Mouse (Mus musculus) limb, embryonic 10.5 days (tissue): ENCODE measurements at regions not wholly inside any gene's neighbourhood (a gene's known extent, or its start where the extent isn't known, plus 50 kb on each side); places are given as distances from the start of the nearest gene placed in this dataset.
"Not testable (repeated sequence)": the region's sequence is repeated elsewhere in the genome, so short reads cannot be mapped to it uniquely, and the experiment has no call there.

Source experiments
- DNase-seq: peaks from one replicate; pipeline ENCODE4 v3.0.0-alpha.2; 2017; ENCODE audit warnings: low spot score
- H3K27ac ChIP-seq: fragments of 300-500 bp; sonication (generic); 2 replicates; pipeline ENCODE4 v1.5.1; 2016; ENCODE audit warnings: mild to moderate bottlenecking
- H3K27me3 ChIP-seq: fragments of 300-500 bp; sonication (generic); 2 replicates; pipeline ENCODE4 v1.6.1; 2016; ENCODE audit warnings: low read depth, mild to moderate bottlenecking; ENCODE audit not compliant: poor library complexity, severe bottlenecking
- H3K36me3 ChIP-seq: fragments of 300-500 bp; sonication (generic); 2 replicates; pipeline ENCODE4 v1.6.1; 2016; ENCODE audit warnings: mild to moderate bottlenecking, moderate library complexity
- H3K4me1 ChIP-seq: fragments of 300-500 bp; sonication (generic); 2 replicates; pipeline ENCODE4 v1.6.1; 2016
- H3K4me3 ChIP-seq: fragments of 300-500 bp; sonication (generic); 2 replicates; pipeline ENCODE4 v1.5.1; 2016; ENCODE audit warnings: mild to moderate bottlenecking, moderate library complexity
- H3K9me3 ChIP-seq: fragments of 300-500 bp; sonication (generic); replicated peaks from 2 replicates; pipeline ENCODE4 v1.6.1; 2016; ENCODE audit warnings: mild to moderate bottlenecking
- WGBS: fragments of 180-500 bp; shearing (Covaris S2); methylation state at CpG from one replicate; pipeline ENCODE4 v1.1.7; 2016; 5-methylcytosine and 5-hydroxymethylcytosine counted together

DNA sequence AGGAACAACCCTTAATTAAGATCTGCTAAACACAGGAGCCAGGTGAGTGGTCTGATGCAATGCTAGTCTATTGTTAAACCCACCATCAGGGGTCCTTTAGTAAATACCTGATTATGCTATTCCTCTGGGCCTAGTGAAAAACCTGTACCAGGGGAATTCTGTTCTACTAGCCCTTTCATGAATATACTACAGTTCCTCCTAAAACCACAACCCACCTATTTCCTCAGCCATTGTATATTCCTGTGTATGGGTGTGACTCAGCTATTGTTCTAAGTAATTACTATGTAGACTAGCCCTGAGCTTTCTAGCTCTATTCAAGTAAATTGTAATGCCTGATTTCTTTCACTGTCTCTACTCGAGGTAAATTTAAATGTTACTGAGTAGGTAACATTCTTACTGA, 57.0 kb upstream of the Egfem1 start:
- not testable (repeated sequence) for DNase-seq, H3K4me1 ChIP-seq, H3K36me3 ChIP-seq, H3K27me3 ChIP-seq, H3K4me3 ChIP-seq, H3K27ac ChIP-seq, H3K9me3 ChIP-seq
- WGBS: 73% methylated on average over 1 of the region's 1 CpGs

DNA sequence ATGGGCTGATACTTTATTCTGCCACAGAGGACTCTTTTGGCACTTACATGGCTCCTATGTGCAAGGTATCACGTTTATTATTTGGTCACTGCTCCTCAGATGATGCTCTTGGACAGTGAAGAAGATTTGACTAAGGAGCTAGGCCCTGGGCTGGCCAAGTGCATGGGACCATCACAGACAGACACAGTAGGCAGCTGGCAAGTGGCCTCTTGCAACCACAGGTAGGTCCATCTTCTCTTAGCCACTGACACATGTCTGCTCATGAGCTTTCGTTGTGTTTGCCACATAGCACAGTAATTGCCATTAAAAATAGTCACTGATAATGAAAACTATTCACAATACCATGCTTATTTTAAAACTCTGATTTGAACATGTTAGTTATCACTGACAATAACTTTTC, 54.1 kb upstream of the Egfem1 start:
- Histone ChIP-seq H3K36me3 (no peaks in the 10 kb centered on the region), H3K4me3 (no peak overlapping the region), H3K9me3 (no peaks in the 10 kb centered on the region), H3K4me1 (peaks cover 9% of the 10 kb centered on the region), H3K27me3 (no peaks in the 10 kb centered on the region), H3K27ac (no peak overlapping the region)
- DNase-seq: no peak
- WGBS: 80% methylated on average over 2 of the region's 2 CpGs

DNA sequence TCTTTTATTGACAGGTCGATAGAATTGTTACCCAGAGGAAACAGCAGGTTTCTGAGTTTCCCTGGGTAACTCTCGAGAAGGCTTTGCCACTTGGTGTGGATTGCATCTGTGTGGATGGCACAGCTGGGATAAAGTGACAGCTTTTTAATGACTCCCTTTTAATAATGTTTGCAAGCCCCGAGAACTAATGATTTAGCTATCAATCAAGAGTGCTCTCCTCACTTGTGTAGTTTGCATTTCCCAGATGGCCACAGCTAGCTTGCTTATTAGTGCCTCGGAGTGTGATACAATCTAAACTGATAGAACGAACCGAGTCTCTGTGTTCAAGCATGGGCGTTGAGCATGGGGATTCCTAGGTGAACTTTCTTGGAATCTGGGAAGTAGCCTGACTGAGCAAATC, 51.0 kb upstream of the Egfem1 start:
- Histone ChIP-seq H3K27me3 (no peaks in the 10 kb centered on the region), H3K27ac (no peak overlapping the region), H3K4me1 (peaks cover 27% of the 10 kb centered on the region), H3K4me3 (no peak overlapping the region), H3K36me3 (no peaks in the 10 kb centered on the region), H3K9me3 (no peaks in the 10 kb centered on the region)
- no peak for DNase-seq
- 60% methylated on average over 7 of the region's 7 CpGs for WGBS

DNA sequence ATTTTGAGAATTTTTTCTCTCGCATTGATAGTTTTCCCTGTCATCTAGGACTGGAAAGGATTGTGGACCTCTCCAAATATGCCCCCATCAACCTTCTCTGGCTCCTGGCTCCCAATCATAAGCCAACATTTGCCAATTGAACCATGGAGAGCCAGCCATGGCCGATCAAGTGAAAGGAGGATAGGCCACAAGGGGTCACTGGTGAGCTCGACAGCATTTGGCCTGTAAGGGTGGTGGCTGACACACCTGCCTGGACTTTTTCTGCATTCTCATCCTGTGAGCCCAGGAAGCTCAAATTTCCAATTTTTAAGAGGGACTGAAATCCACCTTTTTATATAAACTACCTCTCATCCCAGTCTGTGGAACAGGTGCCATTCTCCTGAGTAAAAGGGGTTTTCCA, 50.0 kb upstream of the Egfem1 start:
- Histone ChIP-seq H3K27ac (no peak overlapping the region), H3K9me3 (no peaks in the 10 kb centered on the region), H3K4me3 (no peak overlapping the region), H3K36me3 (no peaks in the 10 kb centered on the region), H3K27me3 (no peaks in the 10 kb centered on the region), H3K4me1 (peaks cover 27% of the 10 kb centered on the region)
- WGBS: 47% methylated on average over 3 of the region's 3 CpGs
- DNase-seq: peak; percentile 63
